Mouse (Mus musculus) MEL (cell line): ENCODE results near the gene Gimap3. TPM values are rescaled to one million over a fixed set of nuclear protein-coding genes. Genes with fewer than 3 reads are reported as not detected.

Source experiments
- DNase-seq: peaks from one replicate; pipeline ENCODE4 v3.0.0; 2011; ENCODE audit warnings: low read depth, low spot score
- H3K27ac ChIP-seq: 2 replicates; pipeline ENCODE4 v1.5.1; 2012; ENCODE audit warnings: low read depth, mild to moderate bottlenecking, control low read depth, low read length, moderate library complexity; ENCODE audit not compliant: control insufficient read depth
- H3K27me3 ChIP-seq, 2 experiments: fragments of 150-350 bp in 1 of 2; sonication (generic) in 1 of 2; 2 replicates each; pipeline ENCODE4 v1.6.1; 2012; ENCODE audit warnings: low read length in 2 of 2, mild to moderate bottlenecking in 2 of 2, improper control_type of control experiment in 1 of 2, moderate library complexity in 1 of 2; ENCODE audit not compliant: insufficient read depth in 2 of 2, control insufficient read depth in 1 of 2
- H3K36me3 ChIP-seq, 2 experiments: 2 replicates each; pipeline ENCODE4 v1.6.1; 2012 to 2014; ENCODE audit warnings: low read length in 2 of 2, improper control_type of control experiment in 1 of 2, inconsistent platforms in 1 of 2, mild to moderate bottlenecking in 1 of 2; ENCODE audit not compliant: insufficient read depth in 2 of 2, control insufficient read depth in 1 of 2
- H3K4me1 ChIP-seq, 2 experiments: fragments of 150-350 bp in 1 of 2; sonication (generic) in 1 of 2; 2 replicates each; pipeline ENCODE4 v1.6.1; 2012; ENCODE audit warnings: low read length in 2 of 2, improper control_type of control experiment in 1 of 2, mild to moderate bottlenecking in 1 of 2; ENCODE audit not compliant: insufficient read depth in 2 of 2, control insufficient read depth in 1 of 2
- H3K4me3 ChIP-seq, 2 experiments: fragments of 150-350 bp in 1 of 2; sonication (generic) in 1 of 2; 2 replicates each; pipeline ENCODE4 v1.5.1; 2012; ENCODE audit warnings: low read depth in 2 of 2, low read length in 2 of 2, mild to moderate bottlenecking in 2 of 2, moderate library complexity in 2 of 2, control low read depth in 1 of 2, improper control_type of control experiment in 1 of 2; ENCODE audit not compliant: control insufficient read depth in 1 of 2, insufficient read depth in 1 of 2
- H3K79me2 ChIP-seq: 2 replicates; pipeline ENCODE4 v1.6.1; 2012; ENCODE audit warnings: mild to moderate bottlenecking, low read length, moderate library complexity; ENCODE audit not compliant: control insufficient read depth, poor library complexity, insufficient read depth
- H3K9ac ChIP-seq: 2 replicates; pipeline ENCODE4 v1.6.1; 2012; ENCODE audit warnings: low read depth, mild to moderate bottlenecking, control low read depth, low read length, moderate library complexity; ENCODE audit not compliant: control insufficient read depth, poor library complexity, severe bottlenecking
- H3K9me3 ChIP-seq: fragments of 150-350 bp; sonication (generic); replicated peaks from 2 replicates; pipeline ENCODE4 v1.6.1; 2012; ENCODE audit warnings: mild to moderate bottlenecking, low read length, improper control_type of control experiment, moderate library complexity; ENCODE audit not compliant: insufficient read depth
- CHD2 ChIP-seq: IDR thresholded peaks from 2 replicates; pipeline ENCODE4 v1.6.1; 2011; ENCODE audit warnings: low read length, improper control_type of control experiment
- CTCF ChIP-seq, 3 experiments: IDR thresholded peaks in 2 of 3; conservative IDR thresholded peaks in 1 of 3; 2 replicates each; pipeline ENCODE4 v1.5.1; 2011 to 2012; ENCODE audit warnings: low read length in 3 of 3, low read depth in 2 of 3, mild to moderate bottlenecking in 2 of 3, improper control_type of control experiment in 1 of 3, inconsistent platforms in 1 of 3, mixed read lengths in 1 of 3, moderate library complexity in 1 of 3; ENCODE audit not compliant: control insufficient read depth in 1 of 3, insufficient read depth in 1 of 3, poor library complexity in 1 of 3, severe bottlenecking in 1 of 3
- ETS1 ChIP-seq: IDR thresholded peaks from 2 replicates; pipeline ENCODE4 v1.6.1; 2012; ENCODE audit warnings: low read depth, mild to moderate bottlenecking, inconsistent platforms, low read length, improper control_type of control experiment, moderate library complexity
- GATA1 ChIP-seq: IDR thresholded peaks from 2 replicates; pipeline ENCODE4 v1.6.1; 2011; ENCODE audit warnings: low read depth, low read length, improper control_type of control experiment
- HCFC1 ChIP-seq: IDR thresholded peaks from 2 replicates; pipeline ENCODE4 v1.6.1; 2012; ENCODE audit warnings: low read depth, mild to moderate bottlenecking, inconsistent platforms, low read length, improper control_type of control experiment, moderate library complexity
- JUND ChIP-seq: IDR thresholded peaks from 2 replicates; pipeline ENCODE4 v1.6.1; 2011; ENCODE audit warnings: low read depth, mild to moderate bottlenecking, improper control_type of control experiment, low read length
- MAFK ChIP-seq: IDR thresholded peaks from 2 replicates; pipeline ENCODE4 v1.6.1; 2011; ENCODE audit warnings: low read depth, mild to moderate bottlenecking, low read length, improper control_type of control experiment, borderline replicate concordance
- MAX ChIP-seq: IDR thresholded peaks from 2 replicates; pipeline ENCODE4 v1.6.1; 2011; ENCODE audit warnings: low read length, improper control_type of control experiment
- MEF2A ChIP-seq: IDR thresholded peaks from 2 replicates; pipeline ENCODE4 v1.6.1; 2014; ENCODE audit warnings: low read depth, mild to moderate bottlenecking, inconsistent platforms, low read length, improper control_type of control experiment; ENCODE audit not compliant: poor library complexity, insufficient replicate concordance, severe bottlenecking; ENCODE audit errors: extremely low read depth
- MXI1 ChIP-seq: IDR thresholded peaks from 2 replicates; pipeline ENCODE4 v1.6.1; 2011; ENCODE audit warnings: mild to moderate bottlenecking, low read depth, low read length, improper control_type of control experiment
- MYB ChIP-seq: IDR thresholded peaks from 2 replicates; pipeline ENCODE4 v1.6.1; 2011; ENCODE audit warnings: mild to moderate bottlenecking, low read depth, low read length, improper control_type of control experiment
- MYC ChIP-seq: IDR thresholded peaks from 2 replicates; pipeline ENCODE4 v1.6.1; 2011; ENCODE audit warnings: low read depth, mild to moderate bottlenecking, low read length, improper control_type of control experiment, moderate library complexity
- NRF1 ChIP-seq: IDR thresholded peaks from 2 replicates; pipeline ENCODE4 v1.6.1; 2014; ENCODE audit warnings: low read depth, mild to moderate bottlenecking, inconsistent platforms, low read length, improper control_type of control experiment, moderate library complexity; ENCODE audit not compliant: poor library complexity, insufficient read depth, severe bottlenecking
- POLR2A ChIP-seq, 2 experiments: IDR thresholded peaks; 2 replicates each; pipeline ENCODE4 v1.6.1; 2011 to 2012; ENCODE audit warnings: low read length in 2 of 2, mild to moderate bottlenecking in 2 of 2, control low read depth in 1 of 2, improper control_type of control experiment in 1 of 2, low read depth in 1 of 2, moderate library complexity in 1 of 2; ENCODE audit not compliant: control insufficient read depth in 1 of 2, insufficient read depth in 1 of 2, poor library complexity in 1 of 2
- POLR2AphosphoS2 ChIP-seq: IDR thresholded peaks from 2 replicates; pipeline ENCODE4 v1.6.1; 2011; ENCODE audit warnings: low read length, improper control_type of control experiment
- POLR2AphosphoS5 ChIP-seq: IDR thresholded peaks from 2 replicates; pipeline ENCODE4 v1.6.1; 2012; ENCODE audit warnings: low read depth, borderline replicate concordance, mild to moderate bottlenecking, inconsistent platforms, low read length, moderate library complexity, mixed read lengths
- RAD21 ChIP-seq: IDR thresholded peaks from 2 replicates; pipeline ENCODE4 v1.6.1; 2011; ENCODE audit warnings: mild to moderate bottlenecking, low read depth, low read length, improper control_type of control experiment
- RCOR1 ChIP-seq: IDR thresholded peaks from 2 replicates; pipeline ENCODE4 v1.6.1; 2012; ENCODE audit warnings: low read depth, mild to moderate bottlenecking, inconsistent platforms, low read length, improper control_type of control experiment
- SIN3A ChIP-seq: IDR thresholded peaks from 2 replicates; pipeline ENCODE4 v1.6.1; 2012; ENCODE audit warnings: low read length, improper control_type of control experiment, inconsistent platforms
- TAL1 ChIP-seq: IDR thresholded peaks from 2 replicates; pipeline ENCODE4 v1.6.1; 2012; ENCODE audit warnings: mild to moderate bottlenecking, inconsistent platforms, low read length, moderate library complexity, mixed read lengths
- TBP ChIP-seq: IDR thresholded peaks from 2 replicates; pipeline ENCODE4 v1.8.0; 2011; ENCODE audit warnings: low read depth, low read length, improper control_type of control experiment
- UBTF ChIP-seq: IDR thresholded peaks from 2 replicates; pipeline ENCODE4 v1.6.1; 2012; ENCODE audit warnings: low read depth, mild to moderate bottlenecking, inconsistent platforms, low read length, improper control_type of control experiment, moderate library complexity, borderline replicate concordance; ENCODE audit not compliant: insufficient read depth
- USF1 ChIP-seq: IDR thresholded peaks from 2 replicates; pipeline ENCODE4 v1.6.1; 2014; ENCODE audit warnings: low read depth, mild to moderate bottlenecking, inconsistent platforms, low read length, improper control_type of control experiment, moderate library complexity
- ZC3H11A ChIP-seq: IDR thresholded peaks from 2 replicates; pipeline ENCODE4 v1.6.1; 2012; ENCODE audit warnings: low read depth, mild to moderate bottlenecking, inconsistent platforms, low read length, improper control_type of control experiment
- ZMIZ1 ChIP-seq: IDR thresholded peaks from 2 replicates; pipeline ENCODE4 v1.6.1; 2012; ENCODE audit warnings: low read depth, mild to moderate bottlenecking, inconsistent platforms, low read length, improper control_type of control experiment, moderate library complexity
- ZNF384 ChIP-seq: IDR thresholded peaks from 2 replicates; pipeline ENCODE4 v1.6.1; 2012; ENCODE audit warnings: low read depth, mild to moderate bottlenecking, inconsistent platforms, low read length, improper control_type of control experiment
- polyA plus RNA-seq, 2 experiments: library from polyadenylated mRNA; stranded (reverse) in 1 of 2; unstranded in 1 of 2; fragments of >175 nt in 1 of 2; fragments of >200 nt in 1 of 2; gene quantifications; 2 replicates each; pipeline versions ENCODE4 v1.2.1 to v1.2.4; 2012; ENCODE audit warnings: low replicate concordance in 2 of 2, low read depth in 1 of 2; ENCODE audit not compliant: insufficient read length in 2 of 2, insufficient read depth in 1 of 2, missing spikeins in 1 of 2
- total RNA-seq: library from RNA; depleted of rRNA; stranded (reverse); fragments of 300-350 nt; gene quantifications from 2 replicates; pipeline ENCODE4 v1.2.3, GENCODE M21; 2012

The Gimap3 gene
- total and polyA plus RNA-seq, 3 experiments: not detected

DNA sequence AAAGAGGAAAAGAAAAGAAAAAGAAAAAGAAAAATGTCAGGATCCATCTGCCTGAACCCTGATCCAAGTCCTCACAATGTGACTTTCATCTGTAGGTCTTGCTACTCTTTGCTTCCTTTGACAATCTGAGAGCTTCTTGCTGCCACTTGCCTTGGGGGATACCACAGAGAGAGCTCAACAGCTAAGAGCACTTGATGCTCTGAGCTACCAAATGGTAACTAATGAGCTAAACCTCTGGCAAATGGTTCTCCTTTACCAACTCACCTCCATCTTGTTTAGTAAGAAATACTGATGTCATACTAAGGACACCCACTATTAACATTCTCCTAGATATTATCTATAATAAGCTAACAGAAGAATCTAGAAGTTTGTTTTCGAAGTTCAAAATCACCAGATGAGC, 37.0 kb downstream of the Gimap3 start:
- DNase-seq: no peak
- Histone ChIP-seq H3K27ac (no peak overlapping the region), H3K4me1 (no peaks in the 10 kb centered on the region), H3K27me3 (no peaks in the 10 kb centered on the region), H3K79me2 (no peaks in the 10 kb centered on the region), H3K4me3 (no peak overlapping the region), H3K36me3 (no peaks in the 10 kb centered on the region), H3K9ac (no peak overlapping the region), H3K9me3 (no peaks in the 10 kb centered on the region)
- TF ChIP-seq ZNF384 (no peak), TAL1 (no peak), SIN3A (no peak), MYB (no peak), HCFC1 (no peak), MAFK (no peak), MAX (no peak), POLR2AphosphoS2 (no peak), ZMIZ1 (no peak), CHD2 (no peak), ZC3H11A (no peak), GATA1 (no peak), TBP (no peak), JUND (no peak), POLR2AphosphoS5 (no peak), RAD21 (no peak), CTCF (IDR thresholded peaks at IDR 0.05 in 2 of 3, conservative IDR thresholded peaks at IDR 0.05 in 1 of 3; ENCODE audit: control insufficient read depth in 1 of 3, insufficient read depth in 1 of 3, low read depth in 2 of 3, low read length in 3 of 3, poor library complexity in 1 of 3, severe bottlenecking in 1 of 3) (no peak), NRF1 (no peak), ETS1 (no peak), MYC (no peak)

DNA sequence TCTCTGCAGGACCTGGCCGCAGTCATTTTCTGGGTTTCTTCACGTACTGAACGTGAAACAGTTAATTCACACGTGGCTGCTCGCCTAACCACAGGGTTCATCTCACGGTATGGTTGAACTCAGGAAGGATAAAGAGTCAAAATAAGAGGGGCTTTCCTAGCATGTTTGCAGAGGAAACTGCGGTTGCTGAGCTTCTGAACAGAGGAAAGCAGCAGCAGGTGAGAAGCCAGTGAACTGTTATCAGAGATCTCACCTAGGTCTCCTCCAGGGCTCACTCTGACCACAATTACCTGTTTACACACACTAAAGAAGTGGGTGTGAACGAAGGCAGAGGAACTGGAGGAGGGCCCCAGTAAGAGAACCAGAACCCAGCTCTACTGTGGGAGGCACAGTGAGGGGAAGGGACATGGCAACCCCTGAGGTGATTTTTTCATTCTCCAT, 37.8 kb downstream of the Gimap3 start:
- no peaks in the 10 kb centered on the region for H3K9me3 ChIP-seq
- TF ChIP-seq MAFK: no peak
- TF ChIP-seq MEF2A: no peak
- TF ChIP-seq CTCF (IDR thresholded peaks at IDR 0.05 in 2 of 3, conservative IDR thresholded peaks at IDR 0.05 in 1 of 3; ENCODE audit: control insufficient read depth in 1 of 3, insufficient read depth in 1 of 3, low read depth in 2 of 3, low read length in 3 of 3, poor library complexity in 1 of 3, severe bottlenecking in 1 of 3): no peak
- TF ChIP-seq RAD21: no peak
- no peak for TF ChIP-seq ZNF384
- no peak for TF ChIP-seq USF1
- TF ChIP-seq MAX: no peak
- no peak for TF ChIP-seq TBP
- no peak for TF ChIP-seq RCOR1
- TF ChIP-seq JUND: no peak
- no peak for TF ChIP-seq CHD2
- no peak for TF ChIP-seq POLR2A (IDR thresholded peaks at IDR 0.05; ENCODE audit: control insufficient read depth in 1 of 2, insufficient read depth in 1 of 2, low read depth in 1 of 2, low read length in 2 of 2, poor library complexity in 1 of 2)
- no peak for TF ChIP-seq ZC3H11A
- TF ChIP-seq MXI1: no peak
- no peak for TF ChIP-seq UBTF
- no peak for DNase-seq
- H3K36me3 ChIP-seq: no peaks in the 10 kb centered on the region
- H3K4me1 ChIP-seq: no peaks in the 10 kb centered on the region
- no peak overlapping the region for H3K4me3 ChIP-seq
- no peak overlapping the region for H3K9ac ChIP-seq
- no peaks in the 10 kb centered on the region for H3K79me2 ChIP-seq
- H3K27ac ChIP-seq: no peak overlapping the region
- no peaks in the 10 kb centered on the region for H3K27me3 ChIP-seq
